Mouse (Mus musculus) naive thymus-derived CD4-positive, alpha-beta T cell, adult 5 months (primary cell): ENCODE results near the gene Arhgap32. TPM values are rescaled to one million over a fixed set of nuclear protein-coding genes. Genes with fewer than 3 reads are reported as not detected.

Experiments
- polyA plus RNA-seq: library from polyadenylated mRNA; unstranded; fragments of 100-300 nt; shearing (Covaris generic); gene quantifications from one replicate; pipeline ENCODE4 v1.2.1, GENCODE M21; 2017

Arhgap32 gene
- 0.11 TPM for polyA plus RNA-seq

DNA sequence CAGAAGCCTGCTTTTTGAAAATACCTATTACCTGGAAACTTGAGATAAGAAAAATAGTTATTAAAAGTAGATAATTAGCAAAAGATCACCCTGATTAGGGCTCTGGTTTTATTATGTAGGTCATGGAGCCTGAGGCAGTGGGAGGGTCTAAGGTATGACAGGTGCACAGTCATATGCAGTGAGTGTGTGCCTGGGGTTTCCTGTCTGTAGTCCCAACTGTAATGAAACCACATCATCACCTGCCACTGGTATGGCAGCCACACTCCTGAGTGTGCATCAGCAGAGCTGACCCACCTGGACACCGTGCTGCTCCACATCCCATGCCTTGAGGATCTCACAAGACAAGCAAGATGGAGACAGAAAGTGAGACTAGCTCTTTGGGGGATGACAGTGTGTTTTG lies at the start of gene Arhgap32:
Gene Arhgap32, plus strand, starts transcription at position 351 of the 400 bp plus-strand sequence.

Other genes starting within 250 kb of the Arhgap32 start
- gene Barx2, start 202.7 kb upstream of the Arhgap32 start, polyA plus RNA-seq: not detected
- not detected for gene Kcnj5, start 228.2 kb downstream of the Arhgap32 start, polyA plus RNA-seq